Mouse (Mus musculus) small intestine, adult 2 months (tissue): ENCODE data around the gene Dok4.

Experiments
- CTCF ChIP-seq: fragments of 200-500 bp; IDR thresholded peaks from 2 replicates; pipeline ENCODE4 v1.5.1; 2012; ENCODE audit warnings: low read depth, mild to moderate bottlenecking, control low read depth, inconsistent platforms, low read length, moderate library complexity, mixed read lengths; ENCODE audit not compliant: insufficient replicate concordance, insufficient read length; ENCODE audit errors: extremely low read depth
- POLR2A ChIP-seq: fragments of 200-500 bp; IDR thresholded peaks from 2 replicates; pipeline ENCODE4 v1.6.1; 2012; ENCODE audit warnings: low read depth, mild to moderate bottlenecking, control low read depth, inconsistent platforms, low read length, moderate library complexity

DNA sequence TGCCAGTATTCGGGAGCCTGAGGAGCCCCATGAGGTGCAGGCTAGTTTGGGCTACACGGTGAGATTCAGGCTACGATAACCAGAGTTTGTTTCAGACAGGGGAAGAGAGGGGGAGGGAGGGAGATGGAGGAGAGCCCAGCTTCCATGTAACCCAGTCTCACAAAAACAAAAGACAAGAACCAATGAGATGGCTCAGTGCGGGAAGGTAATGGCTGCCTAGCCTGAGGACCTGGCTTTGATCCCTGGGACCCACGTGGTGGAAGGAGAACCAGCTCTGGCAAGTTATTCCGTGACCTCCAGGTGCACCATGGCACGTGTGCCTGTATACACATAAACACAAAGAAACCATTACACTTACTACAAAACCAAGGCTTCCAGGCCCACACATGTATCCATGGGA lies 55.6 kb downstream of the Dok4 start:
- TF ChIP-seq POLR2A (no peak), CTCF (no peak)
